Mouse (Mus musculus): Measurements from ENCODE around the gene Fancm. TPM values are rescaled to one million over a fixed set of nuclear protein-coding genes. Genes with fewer than 3 reads are reported as not detected.
A peak's percentile ranks its signal among the peaks of the same experiment; 100 is the strongest.
"Not testable (repeated sequence)": the region's sequence is repeated elsewhere in the genome, so short reads cannot be mapped to it uniquely, and the experiment has no call there.

Gene Fancm
- polyA plus RNA-seq, 1 experiment from 2014 or later: 14.2 TPM

- peaks cover 14% of the 10 kb centered on the region for H3K4me1 ChIP-seq
- H3K36me3 ChIP-seq: 0 out of 2 replicates have a peak, but pooled peaks cover 11% of the 10 kb centered on the region
- peak overlapping the region; percentile 93 for H3K9ac ChIP-seq
- peak overlapping the region; percentile 92 for H3K27ac ChIP-seq
- peak overlapping the region; percentile 85 for H3K4me2 ChIP-seq (replicated peaks)
- ATAC-seq (ENCODE audit: insufficient number of reproducible peaks, insufficient read depth, low FRiP score, low TSS enrichment): peak; percentile 80
- no peaks in the 10 kb centered on the region for H3K27me3 ChIP-seq
- H3K9me3 ChIP-seq: no peaks in the 10 kb centered on the region
- 2% methylated on average over 21 of the region's 21 CpGs for WGBS
- peak overlapping the region; percentile 85 for H3K4me3 ChIP-seq
Measured at GRCm38 (mm10) chr12:65072911-65073610, 2.3 kb upstream of the Fancm start.

- peak within 1 kb of the TSS; percentile 85 for H3K4me3 ChIP-seq
- WGBS: under 1% methylated on average over 49 of the region's 49 CpGs
- peaks cover 14% of the 10 kb centered on the region for H3K4me1 ChIP-seq
- H3K27me3 ChIP-seq: no peaks in the 10 kb centered on the region
- 0 out of 2 replicates have a peak, but pooled peaks cover 8% of the 10 kb centered on the region for H3K36me3 ChIP-seq
- peak within 1 kb of the TSS; percentile 93 for H3K9ac ChIP-seq
- ATAC-seq (ENCODE audit: insufficient number of reproducible peaks, insufficient read depth, low FRiP score, low TSS enrichment): peak; percentile 99
- peak within 1 kb of the TSS; percentile 85 for H3K4me2 ChIP-seq (replicated peaks)
- H3K9me3 ChIP-seq: no peaks in the 10 kb centered on the region
- H3K27ac ChIP-seq: peak within 1 kb of the TSS; percentile 92
Measured at GRCm38 (mm10) chr12:65073611-65074178, 1.7 kb upstream of the Fancm start, which contains the start of gene Fkbp3. Fkbp3 (minus strand) TSS chr12:65074007.

- Histone ChIP-seq H3K9ac (peak overlapping the region; percentile 93; the same call in 1 of the 2 replicates), H3K4me1 (peaks cover 14% of the 10 kb centered on the region), H3K4me2 (replicated peaks) (peak overlapping the region; percentile 85), H3K9me3 (no peaks in the 10 kb centered on the region), H3K36me3 (0 out of 2 replicates have a peak, but pooled peaks cover 2% of the 10 kb centered on the region), H3K27ac (0 out of 2 replicates have a peak overlapping the region, but pooled peaks have one; percentile 91), H3K4me3 (peak overlapping the region; percentile 85), H3K27me3 (no peaks in the 10 kb centered on the region)
- 40% methylated on average over 7 of the region's 7 CpGs for WGBS
- ATAC-seq (ENCODE audit: insufficient number of reproducible peaks, insufficient read depth, low FRiP score, low TSS enrichment): no peak
Measured at GRCm38 (mm10) chr12:65074651-65075050, 752 bp upstream of the Fancm start.

- no peaks in the 10 kb centered on the region for H3K27me3 ChIP-seq
- peaks cover 6% of the 10 kb centered on the region; the same call in 1 of the 2 replicates for H3K36me3 ChIP-seq
- no peak for ATAC-seq (ENCODE audit: insufficient number of reproducible peaks, insufficient read depth, low FRiP score, low TSS enrichment)
- H3K4me2 ChIP-seq (replicated peaks): peak overlapping the region; percentile 85
- H3K9ac ChIP-seq: peak overlapping the region; percentile 86
- H3K4me1 ChIP-seq: peaks cover 14% of the 10 kb centered on the region
- H3K4me3 ChIP-seq: peak overlapping the region; percentile 85
- H3K27ac ChIP-seq: peak overlapping the region; percentile 91
- under 1% methylated on average over 41 of the region's 41 CpGs for WGBS
- no peaks in the 10 kb centered on the region for H3K9me3 ChIP-seq
Measured at GRCm38 (mm10) chr12:65075733-65076310, 419 bp downstream of the Fancm start.

- 79% methylated on average over 9 of the region's 9 CpGs for WGBS
- Histone ChIP-seq H3K4me3 (peak overlapping the region; percentile 85), H3K36me3 (peaks cover 7% of the 10 kb centered on the region; the same call in 1 of the 2 replicates)
Measured at GRCm38 (mm10) chr12:65076906-65077305, 1.5 kb downstream of the Fancm start.

GRCm38 (mm10) chr12:65108746-65109145 lies 33.3 kb downstream of the Fancm start:
- WGBS: 87% methylated on average over 1 of the region's 1 CpGs
- Histone ChIP-seq H3K4me2 (replicated peaks) (no peak overlapping the region), H3K36me3 (peaks cover 52% of the 10 kb centered on the region), H3K4me3 (no peak overlapping the region), H3K27me3 (no peaks in the 10 kb centered on the region), H3K9ac (no peak overlapping the region), H3K9me3 (no peaks in the 10 kb centered on the region), H3K27ac (no peak overlapping the region), H3K4me1 (no peaks in the 10 kb centered on the region)
- no peak for ATAC-seq (ENCODE audit: insufficient number of reproducible peaks, insufficient read depth, low FRiP score, low TSS enrichment)

More at GRCm38 (mm10) chr12:65076906-65077305, 1.5 kb downstream of the Fancm start:
- Histone ChIP-seq H3K9ac (0 out of 2 replicates have a peak overlapping the region, but pooled peaks have one; percentile 86), H3K27me3 (no peaks in the 10 kb centered on the region), H3K4me1 (peaks cover 14% of the 10 kb centered on the region), H3K9me3 (no peaks in the 10 kb centered on the region), H3K27ac (no peak overlapping the region), H3K4me2 (replicated peaks) (peak overlapping the region; percentile 85)
- no peak for ATAC-seq (ENCODE audit: insufficient number of reproducible peaks, insufficient read depth, low FRiP score, low TSS enrichment)

- H3K9me3 ChIP-seq: no peaks in the 10 kb centered on the region
- no peak overlapping the region for H3K27ac ChIP-seq
- H3K4me1 ChIP-seq: no peaks in the 10 kb centered on the region
- WGBS: 87% methylated on average over 3 of the region's 3 CpGs
- H3K36me3 ChIP-seq: peaks cover 49% of the 10 kb centered on the region
- no peak overlapping the region for H3K9ac ChIP-seq
- no peak overlapping the region for H3K4me2 ChIP-seq (replicated peaks)
- ATAC-seq (ENCODE audit: insufficient number of reproducible peaks, insufficient read depth, low FRiP score, low TSS enrichment): no peak
- no peaks in the 10 kb centered on the region for H3K27me3 ChIP-seq
- H3K4me3 ChIP-seq: no peak overlapping the region
Measured at GRCm38 (mm10) chr12:65111503-65111902, 36.1 kb downstream of the Fancm start.

GRCm38 (mm10) chr12:65112811-65113210 lies 37.4 kb downstream of the Fancm start:
- peaks cover 52% of the 10 kb centered on the region for H3K36me3 ChIP-seq
- no peaks in the 10 kb centered on the region for H3K27me3 ChIP-seq
- no peak overlapping the region for H3K27ac ChIP-seq
- H3K9ac ChIP-seq: no peak overlapping the region
- H3K4me1 ChIP-seq: no peaks in the 10 kb centered on the region
- no peak for ATAC-seq (ENCODE audit: insufficient number of reproducible peaks, insufficient read depth, low FRiP score, low TSS enrichment)
- 82% methylated on average over 1 of the region's 1 CpGs for WGBS
- no peak overlapping the region for H3K4me2 ChIP-seq (replicated peaks)
- no peak overlapping the region for H3K4me3 ChIP-seq
- no peaks in the 10 kb centered on the region for H3K9me3 ChIP-seq

GRCm38 (mm10) chr12:65113925-65114324 lies 38.5 kb downstream of the Fancm start:
- H3K4me1 ChIP-seq: no peaks in the 10 kb centered on the region
- H3K27ac ChIP-seq: no peak overlapping the region
- H3K9me3 ChIP-seq: no peaks in the 10 kb centered on the region
- WGBS: 90% methylated on average over 4 of the region's 4 CpGs
- H3K4me2 ChIP-seq (replicated peaks): no peak overlapping the region
- H3K9ac ChIP-seq: no peak overlapping the region
- H3K36me3 ChIP-seq: peaks cover 49% of the 10 kb centered on the region
- ATAC-seq (ENCODE audit: insufficient number of reproducible peaks, insufficient read depth, low FRiP score, low TSS enrichment): no peak
- no peaks in the 10 kb centered on the region for H3K27me3 ChIP-seq
- H3K4me3 ChIP-seq: no peak overlapping the region

GRCm38 (mm10) chr12:65114978-65115377 lies 39.6 kb downstream of the Fancm start:
- H3K9me3 ChIP-seq; H3K27ac ChIP-seq; H3K4me3 ChIP-seq; H3K27me3 ChIP-seq; ATAC-seq (ENCODE audit: insufficient number of reproducible peaks, insufficient read depth, low FRiP score, low TSS enrichment); H3K9ac ChIP-seq; H3K4me1 ChIP-seq; H3K4me2 ChIP-seq (replicated peaks): not testable (repeated sequence)
- WGBS: 91% methylated on average over 3 of the region's 3 CpGs
- H3K36me3 ChIP-seq: peaks cover 50% of the 10 kb centered on the region

GRCm38 (mm10) chr12:65118968-65119367 lies 43.6 kb downstream of the Fancm start:
- no peak overlapping the region for H3K9ac ChIP-seq
- H3K4me2 ChIP-seq (replicated peaks): no peak overlapping the region
- WGBS: 85% methylated on average over 7 of the region's 7 CpGs
- ATAC-seq (ENCODE audit: insufficient number of reproducible peaks, insufficient read depth, low FRiP score, low TSS enrichment): no peak
- H3K9me3 ChIP-seq: no peaks in the 10 kb centered on the region
- H3K36me3 ChIP-seq: peaks cover 53% of the 10 kb centered on the region
- H3K4me3 ChIP-seq: no peak overlapping the region
- no peaks in the 10 kb centered on the region for H3K27me3 ChIP-seq
- H3K4me1 ChIP-seq: no peaks in the 10 kb centered on the region
- H3K27ac ChIP-seq: no peak overlapping the region

All from embryonic facial prominence, embryonic 12.5 days (tissue).